Mouse (Mus musculus) neural tube, embryonic 13.5 days (tissue): ENCODE measurements around the gene Aire. TPM values are rescaled to one million over a fixed set of nuclear protein-coding genes. Genes with fewer than 3 reads are reported as not detected.

Experiments
- ATAC-seq: fragments of 200-750 bp; cut with Nextera tagmentation; 2 replicates; pipeline ENCODE4 v1.8.0; 2017; ENCODE audit warnings: low read depth, mild to moderate bottlenecking, moderate TSS enrichment, moderate library complexity
- H3K27ac ChIP-seq: fragments of 300-500 bp; sonication (generic); replicated peaks from 2 replicates; pipeline ENCODE4 v1.5.1; 2015; ENCODE audit warnings: moderate library complexity, mild to moderate bottlenecking, inconsistent platforms
- H3K27me3 ChIP-seq: fragments of 300-500 bp; sonication (generic); 2 replicates; pipeline ENCODE4 v1.6.1; 2015; ENCODE audit warnings: mild to moderate bottlenecking, inconsistent platforms
- H3K36me3 ChIP-seq: fragments of 300-500 bp; sonication (generic); 2 replicates; pipeline ENCODE4 v1.6.1; 2015; ENCODE audit warnings: mild to moderate bottlenecking, inconsistent platforms
- H3K4me1 ChIP-seq: fragments of 300-500 bp; sonication (generic); replicated peaks from 2 replicates; pipeline ENCODE4 v1.6.1; 2015; ENCODE audit warnings: inconsistent platforms
- H3K4me2 ChIP-seq: fragments of 300-500 bp; sonication (generic); 2 replicates; pipeline ENCODE4 v1.6.1; 2015; ENCODE audit warnings: inconsistent platforms, mild to moderate bottlenecking, moderate library complexity
- H3K4me3 ChIP-seq: fragments of 300-500 bp; sonication (generic); 2 replicates; pipeline ENCODE4 v1.5.1; 2015; ENCODE audit warnings: mild to moderate bottlenecking, inconsistent platforms
- H3K9ac ChIP-seq: fragments of 300-500 bp; sonication (generic); 2 replicates; pipeline ENCODE4 v1.6.1; 2015; ENCODE audit warnings: moderate library complexity, mild to moderate bottlenecking, inconsistent platforms
- H3K9me3 ChIP-seq: fragments of 300-500 bp; sonication (generic); 2 replicates; pipeline ENCODE4 v1.6.1; 2016; ENCODE audit warnings: inconsistent platforms
- WGBS: fragments of 180-500 bp; shearing (Covaris S2); methylation state at CpG from one replicate; pipeline ENCODE4 v1.1.7; 2015; 5-methylcytosine and 5-hydroxymethylcytosine counted together
- polyA plus RNA-seq: library from polyadenylated mRNA; unstranded; fragments of >200 nt; fragmentation: Nextera tagmentation; extraction: Ambion mirVana; gene quantifications from 2 replicates; pipeline ENCODE4 v1.2.1, GENCODE M21; 2015

The Aire gene
- polyA plus RNA-seq, 1 experiment from 2014 or later = 0.10 TPM

DNA sequence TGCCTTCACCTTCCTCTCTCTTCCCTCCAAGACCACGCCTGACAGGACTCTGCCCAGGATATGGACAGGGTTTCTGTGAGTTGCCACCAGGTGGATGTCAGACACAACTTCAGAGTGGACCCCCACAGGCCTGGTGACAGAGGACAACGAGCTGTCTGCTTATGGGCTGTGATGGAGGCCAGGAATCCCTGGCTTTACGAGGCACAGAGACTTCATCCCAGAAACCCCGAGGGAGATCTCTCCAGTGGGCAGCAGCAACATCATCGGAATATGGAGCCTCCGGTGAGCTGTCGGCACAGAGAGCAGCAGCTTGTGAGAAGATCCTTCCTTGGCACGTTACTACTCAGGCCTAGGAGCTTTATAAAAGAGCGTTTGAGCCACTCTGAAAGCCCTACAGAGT is 34.5 kb upstream of the Aire start:
- WGBS = 86% methylated on average over 9 of the region's 9 CpGs
- no peak overlapping the region for H3K9ac ChIP-seq
- H3K27me3 ChIP-seq = no peaks in the 10 kb centered on the region
- no peak overlapping the region for H3K27ac ChIP-seq
- H3K36me3 ChIP-seq = no peaks in the 10 kb centered on the region
- H3K4me2 ChIP-seq = no peak overlapping the region
- H3K4me1 ChIP-seq = no peaks in the 10 kb centered on the region
- no peak overlapping the region for H3K4me3 ChIP-seq
- H3K9me3 ChIP-seq = no peaks in the 10 kb centered on the region
- no peak for ATAC-seq

GRCm38 (mm10) chr10:78074977-78075376 is 31.6 kb upstream of the Aire start:
- Histone ChIP-seq H3K27me3 (peaks cover 13% of the 10 kb centered on the region), H3K36me3 (no peaks in the 10 kb centered on the region), H3K9ac (no peak overlapping the region), H3K4me2 (no peak overlapping the region), H3K27ac (no peak overlapping the region), H3K4me1 (0 out of 2 replicates have a peak, but pooled peaks cover 1% of the 10 kb centered on the region), H3K4me3 (no peak overlapping the region), H3K9me3 (no peaks in the 10 kb centered on the region)
- 83% methylated on average over 11 of the region's 11 CpGs for WGBS
- ATAC-seq = no peak

DNA sequence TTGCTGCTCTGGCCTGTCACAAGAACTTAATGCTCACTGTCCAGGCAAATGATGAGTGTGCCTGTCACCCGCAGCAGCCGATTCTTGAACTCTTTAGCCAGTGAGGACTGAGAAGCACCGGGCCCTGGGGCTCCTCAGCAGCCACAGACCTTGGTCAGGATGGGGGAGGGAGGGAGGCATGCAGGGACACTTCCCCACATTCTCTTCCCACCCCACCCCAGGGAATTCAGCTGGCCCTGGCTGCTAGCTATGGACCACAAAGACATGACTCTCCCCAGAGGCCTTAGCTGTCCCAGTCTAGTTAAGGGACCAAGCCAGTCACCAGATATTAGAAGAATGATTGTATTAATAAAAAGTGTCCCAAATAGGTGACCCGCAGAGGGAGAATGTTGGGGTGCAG is 30.7 kb upstream of the Aire start:
- Histone ChIP-seq H3K9me3 (no peaks in the 10 kb centered on the region), H3K36me3 (no peaks in the 10 kb centered on the region), H3K4me3 (no peak overlapping the region), H3K27me3 (peaks cover 21% of the 10 kb centered on the region), H3K4me2 (no peak overlapping the region), H3K27ac (no peak overlapping the region), H3K4me1 (peaks cover 9% of the 10 kb centered on the region), H3K9ac (no peak overlapping the region)
- no peak for ATAC-seq
- 73% methylated on average over 4 of the region's 4 CpGs for WGBS

DNA sequence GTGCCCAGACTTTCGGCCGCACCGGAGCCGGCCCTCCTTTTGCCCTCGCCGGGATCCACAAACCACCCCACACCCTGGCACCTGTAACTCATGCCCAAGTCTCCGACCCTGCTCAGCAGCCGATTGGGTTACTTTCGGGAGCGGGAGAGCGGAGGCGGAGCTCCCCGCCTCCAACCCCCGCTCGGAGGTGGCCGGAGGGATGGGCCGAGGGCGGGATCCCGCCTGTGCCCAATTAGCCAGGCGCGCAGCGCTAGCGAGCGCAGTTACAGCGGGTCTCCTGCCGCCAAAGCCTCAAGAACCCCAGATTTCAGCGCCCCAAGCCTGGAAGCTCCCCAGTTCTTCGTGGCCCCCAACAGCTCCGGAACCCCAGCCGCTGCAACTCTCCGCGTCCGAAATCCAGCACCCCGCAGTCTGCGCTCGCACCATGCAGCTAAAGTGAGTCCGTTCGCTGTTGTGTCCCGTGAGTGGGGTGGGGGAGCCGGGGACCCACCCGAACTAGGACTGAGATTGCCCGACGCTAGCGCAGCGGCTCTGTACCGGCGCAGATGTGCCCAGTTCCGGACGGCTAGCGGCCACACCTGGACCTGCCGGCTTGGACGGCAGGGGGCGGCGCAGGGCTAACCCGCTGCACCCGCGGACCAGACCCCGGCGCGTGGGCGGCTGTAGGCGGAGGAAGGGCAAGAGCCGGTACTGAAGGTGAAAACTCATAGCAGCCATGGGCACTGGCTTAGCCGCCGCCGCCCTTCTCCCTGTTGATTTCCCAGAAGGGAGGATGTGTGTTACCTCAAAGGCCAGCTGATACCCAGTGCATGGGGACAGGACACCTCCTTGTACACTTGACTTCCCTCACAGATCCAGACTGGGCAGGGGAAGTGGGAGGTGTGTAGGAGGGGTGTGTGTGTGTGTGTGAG is 25.9 kb upstream of the Aire start, which contains the start of gene Icosl:
TSS of gene Icosl (plus strand) at position 202 of the 911 bp plus-strand sequence.
- WGBS = under 1% methylated on average over 66 of the region's 66 CpGs
- H3K9me3 ChIP-seq = no peaks in the 10 kb centered on the region
- peaks cover 38% of the 10 kb centered on the region for H3K27me3 ChIP-seq
- no peak within 1 kb of the TSS for H3K27ac ChIP-seq
- peak within 1 kb of the TSS; percentile 69 for H3K9ac ChIP-seq
- H3K4me1 ChIP-seq = peaks cover 16% of the 10 kb centered on the region
- H3K4me3 ChIP-seq = peak within 1 kb of the TSS; percentile 55
- peak within 1 kb of the TSS; percentile 99 for H3K4me2 ChIP-seq
- ATAC-seq = peak; percentile 91
- H3K36me3 ChIP-seq = no peaks in the 10 kb centered on the region

- peak overlapping the region; percentile 69; the same call in 1 of the 2 replicates for H3K9ac ChIP-seq
- no peak for ATAC-seq
Observed at GRCm38 (mm10) chr10:78068541-78068940, 25.1 kb upstream of the Aire start.

GRCm38 (mm10) chr10:78067226-78067625 is 23.8 kb upstream of the Aire start:
- Histone ChIP-seq H3K4me3 (no peak overlapping the region), H3K27ac (no peak overlapping the region), H3K4me1 (peaks cover 16% of the 10 kb centered on the region), H3K9ac (no peak overlapping the region), H3K4me2 (no peak overlapping the region), H3K27me3 (peaks cover 38% of the 10 kb centered on the region), H3K36me3 (no peaks in the 10 kb centered on the region), H3K9me3 (no peaks in the 10 kb centered on the region)
- 31% methylated on average over 4 of the region's 4 CpGs for WGBS
- ATAC-seq = no peak

More at GRCm38 (mm10) chr10:78068541-78068940, 25.1 kb upstream of the Aire start:
- Histone ChIP-seq H3K36me3 (no peaks in the 10 kb centered on the region), H3K27me3 (peaks cover 38% of the 10 kb centered on the region), H3K4me1 (peaks cover 16% of the 10 kb centered on the region), H3K4me2 (peak overlapping the region; percentile 99), H3K9me3 (no peaks in the 10 kb centered on the region), H3K27ac (no peak overlapping the region), H3K4me3 (peak overlapping the region; percentile 55)
- 27% methylated on average over 11 of the region's 11 CpGs for WGBS

DNA sequence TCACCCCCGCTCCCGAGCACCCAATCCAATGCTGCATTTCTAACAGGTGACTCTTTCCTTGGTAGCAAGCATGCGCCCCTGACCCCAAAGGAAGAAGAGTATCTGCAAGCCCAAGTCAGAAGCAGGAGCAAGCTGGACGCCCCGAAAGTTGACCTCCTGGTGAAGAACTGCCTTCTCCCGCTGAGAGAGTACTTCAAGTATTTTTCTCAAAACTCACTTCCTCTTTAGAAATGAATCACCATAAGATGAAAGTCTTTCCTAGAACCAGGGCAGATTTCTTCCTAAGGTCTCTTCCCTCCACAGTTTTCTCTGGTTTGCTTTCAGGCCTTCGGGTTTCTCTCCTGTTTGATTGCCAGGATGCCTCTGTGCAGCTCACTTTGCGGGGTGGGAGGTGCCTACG is 19.7 kb upstream of the Aire start:
- peaks cover 8% of the 10 kb centered on the region for H3K27me3 ChIP-seq
- no peaks in the 10 kb centered on the region for H3K4me1 ChIP-seq
- 90% methylated on average over 9 of the region's 9 CpGs for WGBS
- no peak overlapping the region for H3K27ac ChIP-seq
- no peak overlapping the region for H3K9ac ChIP-seq
- no peak overlapping the region for H3K4me2 ChIP-seq
- ATAC-seq = no peak
- H3K36me3 ChIP-seq = no peaks in the 10 kb centered on the region
- no peak overlapping the region for H3K4me3 ChIP-seq
- no peaks in the 10 kb centered on the region for H3K9me3 ChIP-seq

DNA sequence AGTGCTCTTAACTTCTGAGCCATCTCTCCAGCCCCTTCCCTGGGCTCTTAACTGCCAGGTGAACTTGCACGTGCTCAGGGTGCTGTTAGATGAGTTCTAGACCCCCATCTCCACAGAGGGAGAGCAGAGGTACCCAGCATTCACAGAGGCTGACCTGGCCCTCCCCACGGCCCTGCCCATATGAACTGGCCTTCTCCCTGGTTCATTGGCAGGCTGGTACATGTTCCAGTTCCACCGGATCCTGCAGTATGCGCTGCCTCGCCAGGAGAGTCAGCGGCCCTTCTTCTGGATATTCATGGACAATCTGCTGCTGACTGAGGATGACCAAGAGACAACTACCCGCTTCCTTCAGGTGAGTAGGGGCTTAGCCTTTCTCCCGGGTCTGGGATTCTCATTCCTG is 13.6 kb upstream of the Aire start:
- H3K36me3 ChIP-seq = no peaks in the 10 kb centered on the region
- H3K9ac ChIP-seq = no peak overlapping the region
- no peaks in the 10 kb centered on the region for H3K9me3 ChIP-seq
- H3K27ac ChIP-seq = no peak overlapping the region
- no peak overlapping the region for H3K4me3 ChIP-seq
- H3K4me1 ChIP-seq = no peaks in the 10 kb centered on the region
- H3K4me2 ChIP-seq = no peak overlapping the region
- WGBS = 91% methylated on average over 8 of the region's 8 CpGs
- no peak for ATAC-seq
- H3K27me3 ChIP-seq = no peaks in the 10 kb centered on the region

GRCm38 (mm10) chr10:78054633-78055565 is 11.5 kb upstream of the Aire start:
- whole genome bisulfite sequencing = 68% methylated on average over 19 of the region's 19 CpGs
- Histone ChIP-seq H3K9me3 (no peaks in the 10 kb centered on the region), H3K4me1 (no peaks in the 10 kb centered on the region), H3K27ac (no peak overlapping the region), H3K27me3 (no peaks in the 10 kb centered on the region), H3K4me3 (no peak overlapping the region), H3K9ac (no peak overlapping the region), H3K4me2 (no peak overlapping the region), H3K36me3 (no peaks in the 10 kb centered on the region)
- no peak for ATAC-seq

GRCm38 (mm10) chr10:78049519-78050035 is 6.2 kb upstream of the Aire start:
- no peak overlapping the region for H3K9ac ChIP-seq
- no peaks in the 10 kb centered on the region for H3K27me3 ChIP-seq
- H3K9me3 ChIP-seq = no peaks in the 10 kb centered on the region
- no peak overlapping the region for H3K4me2 ChIP-seq
- no peaks in the 10 kb centered on the region for H3K36me3 ChIP-seq
- no peaks in the 10 kb centered on the region for H3K4me1 ChIP-seq
- ATAC-seq = no peak
- WGBS = 66% methylated on average over 11 of the region's 11 CpGs
- no peak overlapping the region for H3K27ac ChIP-seq
- H3K4me3 ChIP-seq = no peak overlapping the region

- Histone ChIP-seq H3K27ac (no peak overlapping the region), H3K4me1 (0 out of 2 replicates have a peak, but pooled peaks cover 3% of the 10 kb centered on the region), H3K9me3 (no peaks in the 10 kb centered on the region), H3K36me3 (no peaks in the 10 kb centered on the region), H3K4me3 (no peak overlapping the region), H3K4me2 (no peak overlapping the region), H3K27me3 (no peaks in the 10 kb centered on the region), H3K9ac (no peak overlapping the region)
- no peak for ATAC-seq
- WGBS = 86% methylated on average over 9 of the region's 10 CpGs
Observed at GRCm38 (mm10) chr10:78048061-78048730, 4.8 kb upstream of the Aire start.
